Mouse (Mus musculus) spleen, postnatal 36 days (tissue): ENCODE data around the gene Gm49373.

ENCODE experiments used
- DNase-seq, 2 experiments: peaks; one replicate each; pipeline ENCODE4 v3.0.0; 2022; ENCODE audit warnings: low spot score in 2 of 2, mixed read lengths in 1 of 2

The Gm49373 gene

GRCm38 (mm10) chr9:21029291-21030054 lies 43.4 kb downstream of the Gm49373 start, which contains the start of gene Icam4:
Icam4 (plus strand) TSS chr9:21029373.
- DNase-seq = peak; percentile 71 to 80

- DNase-seq = no peak
Observed at GRCm38 (mm10) chr9:21028560-21029110, 44.3 kb downstream of the Gm49373 start.

- DNase-seq = no peak
Observed at GRCm38 (mm10) chr9:21027774-21028290, 45.1 kb downstream of the Gm49373 start.

- DNase-seq = no peak
Observed at GRCm38 (mm10) chr9:21026849-21027248, 46.0 kb downstream of the Gm49373 start.

- no peak for DNase-seq
Observed at GRCm38 (mm10) chr9:21025258-21025810, 47.6 kb downstream of the Gm49373 start.

GRCm38 (mm10) chr9:21022726-21023125 lies 50.2 kb downstream of the Gm49373 start:
- no peak for DNase-seq

- DNase-seq = no peak
Observed at GRCm38 (mm10) chr9:21022288-21022687, 50.6 kb downstream of the Gm49373 start.

- no peak for DNase-seq
Observed at GRCm38 (mm10) chr9:21021363-21021762, 51.5 kb downstream of the Gm49373 start.

GRCm38 (mm10) chr9:21018600-21018999 lies 54.3 kb downstream of the Gm49373 start:
- DNase-seq = no peak

GRCm38 (mm10) chr9:21017177-21017575 lies 55.7 kb downstream of the Gm49373 start:
- peak; percentile 31 to 37 for DNase-seq

GRCm38 (mm10) chr9:21016331-21017176 lies 56.3 kb downstream of the Gm49373 start:
- peak; percentile 40 to 45 for DNase-seq

- DNase-seq = peak; percentile 85 to 87
Observed at GRCm38 (mm10) chr9:21015571-21016130, 57.2 kb downstream of the Gm49373 start, which contains the start of gene Icam1. Icam1 (plus strand) TSS chr9:21015985.

- DNase-seq = peak; percentile 89 to 92
Observed at GRCm38 (mm10) chr9:21014691-21015570, 58.0 kb downstream of the Gm49373 start.
